Mouse (Mus musculus) liver, embryonic 16.5 days (tissue): Measurements from ENCODE around the gene Cbfa2t2. TPM values are rescaled to one million over a fixed set of nuclear protein-coding genes. Genes with fewer than 3 reads are reported as not detected.

Source experiments
- ATAC-seq: fragments of 200-750 bp; cut with Nextera tagmentation; 2 replicates; pipeline ENCODE4 v1.8.0; 2017; ENCODE audit warnings: low read depth, mild to moderate bottlenecking, moderate number of reproducible peaks, moderate library complexity
- H3K27ac ChIP-seq: fragments of 300-500 bp; sonication (generic); 2 replicates; pipeline ENCODE4 v1.5.1; 2014; ENCODE audit warnings: mild to moderate bottlenecking, low read length
- H3K27me3 ChIP-seq: fragments of 300-500 bp; sonication (generic); 2 replicates; pipeline ENCODE4 v1.6.1; 2014; ENCODE audit warnings: low read depth, low read length, mixed read lengths; ENCODE audit not compliant: control insufficient read depth, insufficient read depth
- H3K36me3 ChIP-seq: fragments of 300-500 bp; sonication (generic); 2 replicates; pipeline ENCODE4 v1.6.1; 2014; ENCODE audit warnings: mild to moderate bottlenecking; ENCODE audit not compliant: control insufficient read depth, insufficient read depth
- H3K4me1 ChIP-seq: fragments of 300-500 bp; sonication (generic); 2 replicates; pipeline ENCODE4 v1.6.1; 2014; ENCODE audit warnings: low read depth, low read length, mixed read lengths; ENCODE audit not compliant: control insufficient read depth
- H3K4me2 ChIP-seq: fragments of 300-500 bp; sonication (generic); 2 replicates; pipeline ENCODE4 v1.6.1; 2014; ENCODE audit warnings: low read depth, low read length, mixed read lengths
- H3K4me3 ChIP-seq: fragments of 300-500 bp; sonication (generic); 2 replicates; pipeline ENCODE4 v1.5.1; 2014; ENCODE audit warnings: low read depth, mild to moderate bottlenecking, low read length
- H3K9ac ChIP-seq: fragments of 300-500 bp; sonication (generic); 2 replicates; pipeline ENCODE4 v1.6.1; 2014; ENCODE audit warnings: low read depth, low read length
- H3K9me3 ChIP-seq: fragments of 300-500 bp; sonication (generic); replicated peaks from 2 replicates; pipeline ENCODE4 v1.6.1; 2016; ENCODE audit warnings: low read length; ENCODE audit not compliant: control insufficient read depth
- WGBS: fragments of 180-500 bp; shearing (Covaris S2); extraction: QIAGEN DNeasy Blood & Tissue Kit; methylation state at CpG from one replicate; pipeline ENCODE4 v1.1.7; 2014; ENCODE audit not compliant: insufficient replicate concordance; 5-methylcytosine and 5-hydroxymethylcytosine counted together
- polyA plus RNA-seq: library from polyadenylated mRNA; unstranded; fragments of >200 nt; fragmentation: Nextera tagmentation; extraction: Ambion mirVana; gene quantifications from 2 replicates; pipeline ENCODE4 v1.2.1, GENCODE M21; 2015

The Cbfa2t2 gene
- polyA plus RNA-seq, 1 experiment from 2014 or later = 8.2 TPM

DNA sequence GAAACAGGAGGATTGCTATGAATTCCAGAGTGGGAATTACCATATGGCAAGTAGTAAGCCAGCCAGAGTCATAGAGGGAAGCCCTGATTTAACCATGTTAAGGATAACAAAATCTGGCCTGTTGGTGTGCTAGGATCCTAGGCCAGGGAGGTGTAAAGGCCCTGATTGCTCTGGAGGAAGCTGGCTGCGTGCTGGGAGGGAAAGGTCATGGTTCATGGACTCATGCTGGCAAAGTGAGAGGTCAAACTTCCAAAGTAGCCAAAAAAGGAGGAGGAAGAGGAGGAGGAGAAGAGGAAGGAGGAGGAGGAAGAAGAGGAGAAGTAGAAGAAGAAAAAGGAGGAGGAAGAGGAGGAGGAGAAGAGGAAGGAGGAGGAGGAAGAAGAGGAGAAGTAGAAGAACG is 3.6 kb upstream of the Cbfa2t2 start:
- H3K27me3 ChIP-seq = peaks cover 5% of the 10 kb centered on the region; the same call in 1 of the 2 replicates
- H3K27ac ChIP-seq = no peak overlapping the region
- no peak for ATAC-seq
- 34% methylated on average over 2 of the region's 2 CpGs for WGBS
- no peak overlapping the region for H3K4me3 ChIP-seq
- no peak overlapping the region for H3K9ac ChIP-seq
- no peaks in the 10 kb centered on the region for H3K9me3 ChIP-seq
- no peaks in the 10 kb centered on the region for H3K36me3 ChIP-seq
- peaks cover 12% of the 10 kb centered on the region for H3K4me1 ChIP-seq
- H3K4me2 ChIP-seq = no peak overlapping the region

DNA sequence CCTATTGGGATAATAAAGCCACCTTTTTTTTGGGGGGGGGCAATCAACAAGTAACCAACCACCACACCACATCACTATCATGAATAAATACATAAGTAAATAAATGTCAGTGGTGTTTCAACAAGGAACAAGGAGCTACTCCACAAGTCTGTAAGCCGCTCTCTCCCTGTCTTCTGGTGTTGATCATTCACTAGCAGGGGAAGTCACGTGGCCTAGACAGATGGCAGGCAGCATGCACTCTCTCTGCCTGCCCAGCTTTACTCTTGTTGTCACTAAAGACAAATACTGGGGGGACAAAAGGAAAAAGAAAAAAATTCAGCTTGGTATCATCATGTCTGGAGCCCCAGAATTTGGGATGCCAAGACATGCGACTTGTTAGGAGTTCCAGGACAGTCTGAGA is 2.9 kb upstream of the Cbfa2t2 start:
- H3K9ac ChIP-seq = no peak overlapping the region
- H3K27ac ChIP-seq = no peak overlapping the region
- H3K4me1 ChIP-seq = peaks cover 17% of the 10 kb centered on the region
- H3K9me3 ChIP-seq = no peaks in the 10 kb centered on the region
- 69% methylated on average over 3 of the region's 3 CpGs for WGBS
- H3K27me3 ChIP-seq = no peaks in the 10 kb centered on the region
- ATAC-seq = no peak
- no peak overlapping the region for H3K4me2 ChIP-seq
- H3K4me3 ChIP-seq = no peak overlapping the region
- H3K36me3 ChIP-seq = no peaks in the 10 kb centered on the region

DNA sequence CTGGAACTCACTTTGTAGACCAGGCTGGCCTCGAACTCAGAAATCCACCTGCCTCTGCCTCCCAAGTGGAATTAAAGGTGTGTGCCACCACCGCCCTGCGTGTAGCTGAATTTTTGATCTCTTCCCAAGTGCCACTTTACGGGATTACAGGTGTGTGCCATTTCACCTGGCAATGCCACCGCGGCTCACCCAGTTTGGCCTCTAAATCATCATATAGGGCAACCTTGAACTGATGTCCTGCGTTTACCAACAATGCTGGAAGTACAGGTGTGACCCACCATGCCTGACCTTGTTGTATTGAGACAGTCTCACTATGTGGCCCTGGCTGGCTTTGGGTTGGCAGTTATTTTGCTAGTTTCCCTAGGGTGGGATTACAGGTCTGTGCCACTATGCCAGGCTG is 1.6 kb upstream of the Cbfa2t2 start:
- no peaks in the 10 kb centered on the region for H3K27me3 ChIP-seq
- peak overlapping the region; percentile 28 for H3K27ac ChIP-seq
- H3K4me1 ChIP-seq = peaks cover 19% of the 10 kb centered on the region
- no peaks in the 10 kb centered on the region for H3K9me3 ChIP-seq
- no peak overlapping the region for H3K4me3 ChIP-seq
- no peak overlapping the region for H3K9ac ChIP-seq
- no peak for ATAC-seq
- H3K4me2 ChIP-seq = no peak overlapping the region
- H3K36me3 ChIP-seq = no peaks in the 10 kb centered on the region
- 82% methylated on average over 7 of the region's 7 CpGs for WGBS

DNA sequence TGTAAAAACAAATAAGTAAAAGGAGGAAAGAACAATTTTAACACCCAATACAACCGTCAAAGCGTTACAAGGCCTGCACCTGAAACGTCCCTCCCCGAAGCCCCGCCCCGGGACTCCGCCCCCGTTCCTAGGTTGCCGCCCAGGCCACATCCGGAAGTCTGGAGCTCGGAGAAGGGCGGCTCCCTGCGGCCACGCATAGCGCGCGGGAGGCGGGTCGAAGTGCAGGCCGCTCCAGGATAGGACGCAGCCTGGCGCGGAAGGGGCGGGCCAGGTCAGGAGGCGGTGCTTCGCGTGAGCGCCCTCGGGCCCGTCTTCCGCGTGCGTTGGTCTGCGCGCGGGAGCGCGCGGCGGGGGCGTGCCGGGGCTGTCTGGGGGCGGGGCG is 214 bp upstream of the Cbfa2t2 start:
- under 1% methylated on average over 25 of the region's 44 CpGs for WGBS
- Histone ChIP-seq H3K9ac (peak overlapping the region; percentile 95), H3K9me3 (no peaks in the 10 kb centered on the region), H3K4me1 (peaks cover 19% of the 10 kb centered on the region), H3K4me3 (peak overlapping the region; percentile 82), H3K27me3 (no peaks in the 10 kb centered on the region), H3K36me3 (no peaks in the 10 kb centered on the region), H3K4me2 (peak overlapping the region; percentile 83), H3K27ac (peak overlapping the region; percentile 28; the same call in 1 of the 2 replicates)
- ATAC-seq = peak; percentile 99

DNA sequence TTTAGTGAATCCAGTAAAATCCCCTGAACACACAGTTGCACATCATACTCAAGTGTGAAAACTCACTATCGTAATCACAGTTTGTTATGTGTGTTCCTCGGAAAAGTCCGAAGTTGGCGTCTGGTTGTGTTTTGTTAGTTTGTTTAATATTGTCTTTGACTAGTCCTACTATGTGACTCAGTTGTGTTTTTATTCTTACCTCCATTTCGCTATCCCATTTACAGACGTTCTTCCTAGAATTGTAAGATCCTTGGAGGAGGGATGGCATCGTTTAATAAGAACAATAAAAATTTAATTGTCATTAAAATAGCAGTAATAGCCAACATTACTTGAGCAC is 878 bp downstream of the Cbfa2t2 start:
- H3K9ac ChIP-seq = peak overlapping the region; percentile 95
- ATAC-seq = no peak
- peak overlapping the region; percentile 84 for H3K27ac ChIP-seq
- WGBS = 14% methylated on average over 7 of the region's 7 CpGs
- H3K36me3 ChIP-seq = no peaks in the 10 kb centered on the region
- H3K4me1 ChIP-seq = peaks cover 19% of the 10 kb centered on the region
- no peaks in the 10 kb centered on the region for H3K9me3 ChIP-seq
- H3K4me2 ChIP-seq = peak overlapping the region; percentile 83
- H3K4me3 ChIP-seq = peak overlapping the region; percentile 82
- no peaks in the 10 kb centered on the region for H3K27me3 ChIP-seq

DNA sequence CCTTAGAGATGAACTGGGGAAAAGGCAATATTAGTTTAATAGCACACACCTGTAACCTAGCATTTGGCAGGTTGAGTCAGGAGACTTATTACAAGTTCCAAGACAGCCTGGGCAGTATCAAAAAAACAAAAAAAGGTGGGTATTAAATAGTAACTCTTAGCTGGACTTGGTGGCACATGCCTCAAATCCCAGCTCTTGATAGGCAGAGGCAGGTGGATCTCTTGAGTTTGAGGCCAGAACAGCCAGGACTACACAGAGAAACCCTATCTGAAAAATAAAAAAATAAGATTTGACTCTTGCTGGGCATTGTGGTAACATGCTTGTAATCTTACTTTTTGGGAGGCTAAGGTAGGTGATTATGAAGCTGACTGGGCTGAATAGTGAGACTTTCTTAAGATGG is 4.2 kb downstream of the Cbfa2t2 start:
- Histone ChIP-seq H3K27me3 (no peaks in the 10 kb centered on the region), H3K36me3 (no peaks in the 10 kb centered on the region), H3K9ac (no peak overlapping the region), H3K4me3 (no peak overlapping the region), H3K4me2 (no peak overlapping the region), H3K27ac (no peak overlapping the region), H3K9me3 (no peaks in the 10 kb centered on the region), H3K4me1 (peaks cover 14% of the 10 kb centered on the region)
- no peak for ATAC-seq

DNA sequence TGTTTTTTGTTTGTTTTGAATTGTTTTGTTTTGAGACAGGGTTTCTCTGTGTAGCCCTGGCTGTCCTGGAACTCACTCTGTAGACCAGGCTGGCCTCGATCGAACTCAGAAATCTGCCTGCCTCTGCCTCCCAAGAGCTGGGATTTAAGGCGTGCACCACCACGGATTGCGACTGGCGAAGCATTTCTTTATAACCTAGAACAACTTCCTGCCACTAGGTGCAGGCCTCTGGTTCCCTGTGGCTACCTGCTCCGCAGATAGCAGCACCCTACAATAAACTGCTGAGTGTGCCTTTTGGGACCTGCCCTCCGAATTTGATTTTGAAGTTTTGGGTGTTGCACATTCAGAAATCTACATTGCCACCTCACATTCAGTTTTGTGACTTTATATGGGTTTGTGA is 11.5 kb downstream of the Cbfa2t2 start:
- Histone ChIP-seq H3K9me3 (no peaks in the 10 kb centered on the region), H3K4me2 (no peak overlapping the region), H3K4me3 (no peak overlapping the region), H3K36me3 (no peaks in the 10 kb centered on the region), H3K27ac (no peak overlapping the region), H3K9ac (no peak overlapping the region), H3K27me3 (no peaks in the 10 kb centered on the region), H3K4me1 (peaks cover 3% of the 10 kb centered on the region)
- no peak for ATAC-seq
- WGBS = 81% methylated on average over 8 of the region's 8 CpGs

DNA sequence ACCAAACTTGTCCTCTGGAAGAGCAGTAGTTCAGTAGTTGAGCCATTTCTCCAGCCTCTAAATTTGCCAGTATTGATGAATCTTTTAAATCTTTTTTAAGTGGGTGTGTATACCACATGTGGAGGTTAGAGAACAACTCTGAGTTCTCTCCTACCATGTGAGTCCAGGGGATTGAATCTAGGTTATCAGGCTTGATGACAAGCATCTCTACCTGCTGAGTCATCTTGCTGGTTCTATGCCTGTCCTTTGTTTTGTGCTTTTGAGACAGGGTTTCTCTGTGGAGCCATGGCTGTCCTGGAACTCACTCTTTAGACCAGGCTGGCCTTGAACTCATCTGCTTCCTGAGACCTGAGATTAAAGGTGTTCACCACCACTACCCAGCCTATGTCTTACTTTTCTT is 12.4 kb downstream of the Cbfa2t2 start:
- H3K9ac ChIP-seq = no peak overlapping the region
- no peak for ATAC-seq

DNA sequence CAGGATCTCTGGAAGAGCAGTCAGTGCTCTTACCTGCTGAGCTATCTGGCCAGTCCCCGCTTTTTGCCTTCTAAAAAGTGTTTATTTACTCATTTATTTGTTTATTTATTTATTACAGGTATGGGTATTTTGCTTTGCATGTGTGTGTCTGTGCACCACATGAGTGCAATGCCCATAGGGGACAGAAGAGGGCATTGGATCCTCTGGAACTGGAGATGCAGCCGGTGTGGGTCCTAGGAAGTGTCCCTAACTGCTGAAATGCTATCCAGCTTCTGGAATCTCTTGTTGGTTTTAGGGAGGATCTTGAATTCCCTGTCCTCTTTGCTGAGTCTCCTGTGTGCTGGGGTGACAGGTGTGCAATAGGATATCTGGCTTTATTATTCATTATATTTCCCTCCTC is 16.7 kb downstream of the Cbfa2t2 start:
- Histone ChIP-seq H3K4me2 (no peak overlapping the region), H3K36me3 (no peaks in the 10 kb centered on the region), H3K9ac (no peak overlapping the region), H3K4me3 (no peak overlapping the region), H3K27me3 (no peaks in the 10 kb centered on the region), H3K27ac (no peak overlapping the region), H3K4me1 (peaks cover 12% of the 10 kb centered on the region), H3K9me3 (no peaks in the 10 kb centered on the region)
- WGBS = 78% methylated on average over 2 of the region's 2 CpGs
- no peak for ATAC-seq

More for the DNA sequence above, 12.4 kb downstream of the Cbfa2t2 start:
- H3K36me3 ChIP-seq = no peaks in the 10 kb centered on the region
- H3K27me3 ChIP-seq = no peaks in the 10 kb centered on the region
- peaks cover 3% of the 10 kb centered on the region for H3K4me1 ChIP-seq
- H3K9me3 ChIP-seq = no peaks in the 10 kb centered on the region
- H3K4me2 ChIP-seq = no peak overlapping the region
- no peak overlapping the region for H3K27ac ChIP-seq
- H3K4me3 ChIP-seq = no peak overlapping the region

DNA sequence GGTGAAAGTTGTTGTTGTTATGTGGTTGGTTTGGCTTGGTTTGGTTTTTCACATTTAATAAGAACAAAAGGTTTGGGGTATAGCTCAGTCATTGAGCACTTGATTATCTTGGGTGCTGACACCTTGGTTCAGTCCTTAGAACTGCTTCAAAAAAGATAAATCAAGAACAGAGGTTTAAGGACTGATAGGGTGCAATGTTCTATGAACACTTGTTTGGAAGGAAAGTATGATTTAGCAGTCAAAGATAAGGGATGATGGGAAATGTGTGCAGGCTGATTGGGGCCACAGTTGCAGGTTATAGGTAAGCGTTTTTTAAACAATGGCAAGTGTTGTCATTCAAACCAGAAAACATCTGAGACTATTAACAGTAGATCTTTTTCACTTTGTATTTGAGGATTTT is 17.8 kb downstream of the Cbfa2t2 start:
- Histone ChIP-seq H3K9ac (no peak overlapping the region), H3K9me3 (no peaks in the 10 kb centered on the region), H3K4me2 (no peak overlapping the region), H3K27ac (no peak overlapping the region), H3K27me3 (no peaks in the 10 kb centered on the region), H3K4me1 (peaks cover 9% of the 10 kb centered on the region), H3K36me3 (no peaks in the 10 kb centered on the region), H3K4me3 (no peak overlapping the region)
- WGBS = 19% methylated on average over 1 of the region's 1 CpGs
- ATAC-seq = peak; percentile 56
